Mouse (Mus musculus) CH12.LX (cell line): ENCODE measurements around the gene Fam78b.

ENCODE experiments used
- CHD1 ChIP-seq: IDR thresholded peaks from 2 replicates; pipeline ENCODE4 v1.6.1; 2012; ENCODE audit warnings: low read depth, low read length, improper control_type of control experiment, inconsistent platforms
- CHD2 ChIP-seq: IDR thresholded peaks from 2 replicates; pipeline ENCODE4 v1.6.1; 2011; ENCODE audit warnings: low read length, improper control_type of control experiment
- CTCF ChIP-seq, 2 experiments: IDR thresholded peaks in 1 of 2; conservative IDR thresholded peaks in 1 of 2; 2 replicates each; pipeline ENCODE4 v1.5.1; 2011 to 2012; ENCODE audit warnings: low read depth in 2 of 2, low read length in 2 of 2, improper control_type of control experiment in 1 of 2, inconsistent platforms in 1 of 2, mild to moderate bottlenecking in 1 of 2, moderate library complexity in 1 of 2
- GABPA ChIP-seq: IDR thresholded peaks from 2 replicates; pipeline ENCODE4 v1.6.1; 2012; ENCODE audit warnings: low read depth, low read length, improper control_type of control experiment, inconsistent platforms; ENCODE audit not compliant: insufficient replicate concordance
- KAT2A ChIP-seq: IDR thresholded peaks from 2 replicates; pipeline ENCODE4 v1.6.1; 2012; ENCODE audit warnings: low read length, improper control_type of control experiment, inconsistent platforms; ENCODE audit not compliant: insufficient replicate concordance
- MAFK ChIP-seq: IDR thresholded peaks from 2 replicates; pipeline ENCODE4 v1.6.1; 2011; ENCODE audit warnings: low read length, improper control_type of control experiment; ENCODE audit not compliant: insufficient replicate concordance
- MYC ChIP-seq: IDR thresholded peaks from 2 replicates; pipeline ENCODE4 v1.6.1; 2011; ENCODE audit warnings: low read depth, mild to moderate bottlenecking, improper control_type of control experiment, low read length
- NELFE ChIP-seq: IDR thresholded peaks from 2 replicates; pipeline ENCODE4 v1.6.1; 2011; ENCODE audit warnings: low read depth, low read length, improper control_type of control experiment
- POLR2A ChIP-seq: IDR thresholded peaks from 2 replicates; pipeline ENCODE4 v1.6.1; 2011; ENCODE audit warnings: low read depth, mild to moderate bottlenecking, improper control_type of control experiment, low read length
- POLR2AphosphoS2 ChIP-seq: IDR thresholded peaks from 2 replicates; pipeline ENCODE4 v1.6.1; 2011; ENCODE audit warnings: low read depth, low read length, improper control_type of control experiment
- UBTF ChIP-seq: IDR thresholded peaks from 2 replicates; pipeline ENCODE4 v1.6.1; 2012; ENCODE audit warnings: low read depth, mild to moderate bottlenecking, inconsistent platforms, low read length, improper control_type of control experiment, moderate library complexity
- ZKSCAN1 ChIP-seq: IDR thresholded peaks from 2 replicates; pipeline ENCODE4 v1.6.1; 2012; ENCODE audit warnings: low read depth, inconsistent platforms, low read length, improper control_type of control experiment, borderline replicate concordance
- ZMIZ1 ChIP-seq: IDR thresholded peaks from 2 replicates; pipeline ENCODE4 v1.6.1; 2012; ENCODE audit warnings: low read depth, mild to moderate bottlenecking, inconsistent platforms, low read length, improper control_type of control experiment

DNA sequence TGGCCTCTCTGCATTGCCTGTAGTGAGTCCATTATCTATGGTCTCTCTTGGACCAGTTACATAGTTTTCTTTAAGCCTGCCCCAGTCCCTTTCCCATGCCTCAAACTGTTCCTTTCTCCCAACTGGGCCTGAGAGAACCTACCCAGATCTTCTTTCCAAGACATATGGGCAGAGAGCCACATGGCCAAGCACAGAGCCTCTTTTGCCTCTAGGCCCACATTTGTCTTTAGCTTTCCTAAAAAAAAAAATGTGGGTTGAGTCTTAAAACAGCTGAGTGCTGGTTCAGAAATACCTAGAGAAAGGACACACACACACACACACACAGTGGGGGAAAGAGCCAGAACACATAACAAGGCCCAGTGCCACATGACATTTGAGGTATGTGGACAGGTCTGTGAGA is 83.1 kb downstream of the Fam78b start:
- TF ChIP-seq MAFK = no peak
- no peak for TF ChIP-seq POLR2A
- TF ChIP-seq NELFE = no peak
- TF ChIP-seq ZKSCAN1 = no peak
- no peak for TF ChIP-seq ZMIZ1
- no peak for TF ChIP-seq CTCF (conservative IDR thresholded peaks at IDR 0.05 in 1 of 2, IDR thresholded peaks at IDR 0.05 in 1 of 2; ENCODE audit: low read depth in 2 of 2, low read length in 2 of 2)
- no peak for TF ChIP-seq MYC
- no peak for TF ChIP-seq POLR2AphosphoS2
- no peak for TF ChIP-seq CHD1
- no peak for TF ChIP-seq KAT2A
- no peak for TF ChIP-seq CHD2
- no peak for TF ChIP-seq UBTF
- TF ChIP-seq GABPA = no peak
